Mouse (Mus musculus) ES-Bruce4 (cell line): Measurements from ENCODE around the gene Cerk.
"Not testable (repeated sequence)": the region's sequence is repeated elsewhere in the genome, so short reads cannot be mapped to it uniquely, and the experiment has no call there.

ENCODE experiments used
- CTCF ChIP-seq: IDR thresholded peaks from one replicate; pipeline ENCODE4 v1.8.1; 2011; ENCODE audit warnings: low read depth, low read length
- EP300 ChIP-seq: IDR thresholded peaks from 2 replicates; pipeline ENCODE4 v1.6.1; 2011; ENCODE audit warnings: low read depth, low read length; ENCODE audit not compliant: insufficient read depth
- POLR2A ChIP-seq: IDR thresholded peaks from one replicate; pipeline ENCODE4 v1.8.1; 2011; ENCODE audit warnings: low read length; ENCODE audit not compliant: insufficient read depth

DNA sequence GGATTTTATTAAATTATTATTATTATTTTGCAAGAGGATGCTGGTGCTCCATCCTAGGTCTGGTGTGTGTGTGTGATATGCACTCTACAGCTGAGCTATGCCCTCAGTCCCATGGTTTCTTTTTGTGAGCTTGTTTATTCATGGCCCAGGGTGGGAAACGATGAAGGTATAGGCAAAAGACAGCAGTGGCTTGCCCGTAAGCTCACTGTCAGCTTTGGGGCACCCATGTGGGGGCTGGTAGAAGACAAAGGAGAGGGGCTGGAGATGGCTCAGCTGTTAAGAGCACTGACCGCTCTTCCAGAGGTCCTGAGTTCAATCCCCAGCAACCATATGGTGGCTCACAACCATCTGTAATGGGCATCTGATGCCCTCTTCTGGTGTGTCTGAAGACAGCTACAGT is 4.6 kb downstream of the Cerk start:
- not testable (repeated sequence) for TF ChIP-seq EP300, CTCF, POLR2A
